Mouse (Mus musculus): ENCODE measurements around the gene Notch2. TPM values are rescaled to one million over a fixed set of nuclear protein-coding genes. Genes with fewer than 3 reads are reported as not detected.
"Not testable (repeated sequence)": the region's sequence is repeated elsewhere in the genome, so short reads cannot be mapped to it uniquely, and the experiment has no call there.

Notch2 gene
- polyA plus RNA-seq, 1 experiment from 2014 or later, result 12.1 TPM

DNA sequence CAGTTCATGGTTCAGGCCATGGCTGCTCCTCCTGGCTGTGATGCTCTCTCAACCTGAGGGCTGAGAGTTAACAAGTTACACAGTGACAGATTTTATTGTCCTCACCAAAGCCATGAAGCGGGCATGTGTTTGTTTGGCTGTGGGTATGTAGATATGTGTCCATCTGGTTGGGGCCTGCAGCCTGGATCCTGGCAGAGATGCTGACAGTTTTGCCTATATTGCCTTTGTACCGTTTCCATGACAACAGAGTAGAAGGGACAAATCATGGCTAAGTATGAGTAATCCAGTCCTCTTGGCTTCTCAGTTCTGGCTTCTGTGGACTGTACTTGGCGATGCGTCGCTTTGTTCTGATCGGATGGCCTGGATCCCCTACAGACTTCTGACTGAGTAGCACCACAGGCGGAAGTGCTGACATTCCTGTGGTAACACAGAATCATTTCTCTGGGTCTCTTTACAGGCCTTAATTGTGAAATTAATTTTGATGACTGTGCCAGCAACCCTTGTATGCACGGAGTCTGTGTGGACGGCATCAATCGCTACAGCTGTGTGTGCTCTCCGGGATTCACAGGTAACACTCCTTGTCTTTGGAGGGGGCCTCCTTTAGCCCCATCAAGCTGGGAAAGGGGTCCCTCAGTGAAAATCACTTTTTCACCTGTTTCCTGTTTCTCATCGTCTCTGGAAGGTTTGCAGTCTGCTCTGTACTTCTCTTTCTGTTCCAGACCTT, 93.4 kb downstream of the Notch2 start:
- Histone ChIP-seq H3K4me2 (no peak overlapping the region), H3K4me3 (no peak overlapping the region), H3K36me3 (peaks cover 96% of the 10 kb centered on the region), H3K4me1 (peaks cover 6% of the 10 kb centered on the region; the same call in 1 of the 2 replicates), H3K9me3 (peaks cover 10% of the 10 kb centered on the region), H3K27ac (replicated peaks) (no peak overlapping the region), H3K27me3 (replicated peaks) (no peaks in the 10 kb centered on the region), H3K9ac (no peak overlapping the region)
- ATAC-seq (ENCODE audit: extremely low read depth, insufficient number of reproducible peaks, low FRiP score, low TSS enrichment), result no peak
- 78% methylated on average over 12 of the region's 12 CpGs for WGBS

- WGBS, result 76% methylated on average over 4 of the region's 4 CpGs
- no peak overlapping the region for H3K27ac ChIP-seq (replicated peaks)
Measured at GRCm38 (mm10) chr3:98108416-98108815, 95.1 kb downstream of the Notch2 start.

GRCm38 (mm10) chr3:98108866-98109265, 95.5 kb downstream of the Notch2 start:
- H3K4me3 ChIP-seq, result no peak overlapping the region
- no peak for ATAC-seq (ENCODE audit: extremely low read depth, insufficient number of reproducible peaks, low FRiP score, low TSS enrichment)
- no peaks in the 10 kb centered on the region for H3K9me3 ChIP-seq
- H3K9ac ChIP-seq, result no peak overlapping the region
- no peak overlapping the region for H3K4me2 ChIP-seq
- peaks cover 96% of the 10 kb centered on the region for H3K36me3 ChIP-seq
- H3K4me1 ChIP-seq, result peaks cover 6% of the 10 kb centered on the region; the same call in 1 of the 2 replicates
- H3K27me3 ChIP-seq (replicated peaks), result no peaks in the 10 kb centered on the region
- WGBS, result 88% methylated on average over 3 of the region's 3 CpGs
- no peak overlapping the region for H3K27ac ChIP-seq (replicated peaks)

More at GRCm38 (mm10) chr3:98108416-98108815, 95.1 kb downstream of the Notch2 start:
- ATAC-seq (ENCODE audit: extremely low read depth, insufficient number of reproducible peaks, low FRiP score, low TSS enrichment), result no peak
- Histone ChIP-seq H3K4me3 (no peak overlapping the region), H3K4me1 (peaks cover 6% of the 10 kb centered on the region; the same call in 1 of the 2 replicates), H3K36me3 (peaks cover 96% of the 10 kb centered on the region), H3K4me2 (no peak overlapping the region), H3K9me3 (no peaks in the 10 kb centered on the region), H3K9ac (no peak overlapping the region), H3K27me3 (replicated peaks) (no peaks in the 10 kb centered on the region)

DNA sequence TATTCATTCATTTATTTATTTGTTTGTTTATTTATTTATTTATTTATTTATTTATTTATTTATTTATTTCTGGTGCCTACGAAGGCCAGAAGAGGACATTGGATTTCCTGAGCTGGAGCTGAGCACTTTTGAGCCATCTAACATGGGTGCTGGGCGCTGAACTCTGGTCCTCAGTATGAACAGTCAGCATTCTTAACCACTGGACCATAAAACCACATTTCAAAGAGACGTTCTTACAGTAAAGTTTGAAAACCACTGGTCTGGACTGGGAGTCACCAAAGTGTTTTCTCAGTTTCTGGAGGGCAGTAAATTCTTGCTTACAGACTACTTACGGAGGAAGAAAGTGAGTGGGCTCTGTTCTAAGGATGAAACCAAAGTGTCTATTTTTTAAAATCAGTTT, 97.3 kb downstream of the Notch2 start:
- Histone ChIP-seq H3K4me1 (no peaks in the 10 kb centered on the region), H3K27ac (replicated peaks) (no peak overlapping the region), H3K4me3 (no peak overlapping the region), H3K36me3 (peaks cover 94% of the 10 kb centered on the region), H3K27me3 (replicated peaks) (no peaks in the 10 kb centered on the region), H3K9ac (no peak overlapping the region), H3K9me3 (no peaks in the 10 kb centered on the region), H3K4me2 (no peak overlapping the region)
- no peak for ATAC-seq (ENCODE audit: extremely low read depth, insufficient number of reproducible peaks, low FRiP score, low TSS enrichment)
- 88% methylated on average over 4 of the region's 4 CpGs for WGBS

GRCm38 (mm10) chr3:98118252-98118651, 104.9 kb downstream of the Notch2 start:
- H3K9ac ChIP-seq, result no peak overlapping the region
- no peak for ATAC-seq (ENCODE audit: extremely low read depth, insufficient number of reproducible peaks, low FRiP score, low TSS enrichment)
- H3K4me2 ChIP-seq, result no peak overlapping the region
- no peak overlapping the region for H3K4me3 ChIP-seq
- H3K36me3 ChIP-seq, result peaks cover 93% of the 10 kb centered on the region
- H3K4me1 ChIP-seq, result no peaks in the 10 kb centered on the region
- H3K27ac ChIP-seq (replicated peaks), result no peak overlapping the region
- WGBS, result 76% methylated on average over 3 of the region's 3 CpGs
- no peaks in the 10 kb centered on the region for H3K9me3 ChIP-seq
- H3K27me3 ChIP-seq (replicated peaks), result no peaks in the 10 kb centered on the region

DNA sequence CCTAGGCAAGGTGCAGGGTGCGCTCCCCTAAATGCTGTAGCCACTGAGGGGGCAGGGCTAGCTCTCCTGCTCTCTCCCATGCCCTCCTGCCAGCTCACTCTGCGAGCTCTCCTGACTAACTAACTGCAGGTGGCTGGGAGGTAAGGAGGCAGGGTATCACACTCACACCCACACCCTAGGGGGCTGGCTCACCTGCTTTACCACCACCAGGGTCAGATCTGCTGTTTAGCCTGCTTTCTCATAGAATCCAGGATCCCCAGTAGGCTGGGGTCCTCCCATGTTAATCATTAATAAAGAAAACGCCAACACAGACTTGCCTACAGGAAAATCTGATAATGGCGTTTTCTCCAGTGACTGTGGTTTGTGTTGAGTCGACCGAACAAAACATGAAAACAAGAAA, 106.0 kb downstream of the Notch2 start:
- Histone ChIP-seq H3K27me3 (replicated peaks) (no peaks in the 10 kb centered on the region), H3K9ac (no peak overlapping the region), H3K9me3 (no peaks in the 10 kb centered on the region), H3K4me1 (no peaks in the 10 kb centered on the region), H3K27ac (replicated peaks) (no peak overlapping the region), H3K4me2 (no peak overlapping the region), H3K4me3 (no peak overlapping the region), H3K36me3 (peaks cover 94% of the 10 kb centered on the region)
- no peak for ATAC-seq (ENCODE audit: extremely low read depth, insufficient number of reproducible peaks, low FRiP score, low TSS enrichment)
- 86% methylated on average over 6 of the region's 6 CpGs for WGBS

DNA sequence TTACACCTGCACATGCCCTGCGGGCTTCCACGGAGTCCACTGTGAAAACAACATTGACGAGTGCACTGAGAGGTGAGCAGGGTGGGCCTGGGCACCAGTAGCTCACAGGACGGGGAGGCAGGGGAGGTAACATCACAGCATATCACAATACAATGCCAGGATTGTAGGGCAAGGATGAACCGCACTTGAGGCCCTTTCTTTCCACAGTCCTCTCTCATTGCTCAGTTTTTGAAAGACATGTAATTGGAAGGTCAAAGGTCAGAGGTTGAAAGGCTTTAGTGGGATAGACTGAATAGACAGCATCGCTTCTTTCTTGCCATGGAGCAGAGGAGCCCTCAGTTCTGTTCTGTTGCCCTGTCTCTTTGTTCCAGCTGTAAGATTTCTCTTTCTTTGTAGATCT, 107.6 kb downstream of the Notch2 start:
- H3K27me3 ChIP-seq (replicated peaks), result no peaks in the 10 kb centered on the region
- no peak overlapping the region for H3K9ac ChIP-seq
- no peaks in the 10 kb centered on the region for H3K9me3 ChIP-seq
- ATAC-seq (ENCODE audit: extremely low read depth, insufficient number of reproducible peaks, low FRiP score, low TSS enrichment), result no peak
- no peak overlapping the region for H3K4me3 ChIP-seq
- H3K4me2 ChIP-seq, result no peak overlapping the region
- H3K4me1 ChIP-seq, result no peaks in the 10 kb centered on the region
- no peak overlapping the region for H3K27ac ChIP-seq (replicated peaks)
- H3K36me3 ChIP-seq, result peaks cover 95% of the 10 kb centered on the region
- WGBS, result 84% methylated on average over 6 of the region's 6 CpGs

DNA sequence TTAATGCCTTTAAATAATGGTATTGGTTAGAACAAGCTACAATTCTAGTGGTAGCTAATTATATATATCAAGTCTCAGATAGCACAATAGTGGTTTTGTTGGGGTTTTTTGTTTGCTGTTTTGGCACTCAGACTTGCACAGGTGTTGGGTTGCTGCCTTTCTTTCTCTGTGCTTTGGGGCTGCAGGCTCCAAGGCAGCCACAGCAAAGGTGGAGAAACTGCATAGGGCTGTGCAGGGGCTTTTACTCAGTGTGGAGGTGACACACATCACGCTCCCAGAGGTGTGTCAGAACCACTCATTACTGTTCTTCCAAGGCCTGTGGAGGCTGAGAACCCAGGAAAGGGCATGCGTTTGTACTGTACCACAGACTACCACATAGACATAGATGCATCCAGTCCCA, 114.4 kb downstream of the Notch2 start:
- no peak overlapping the region for H3K27ac ChIP-seq (replicated peaks)
- no peaks in the 10 kb centered on the region for H3K27me3 ChIP-seq (replicated peaks)
- no peak overlapping the region for H3K9ac ChIP-seq
- no peak overlapping the region for H3K4me2 ChIP-seq
- WGBS, result 84% methylated on average over 2 of the region's 2 CpGs
- H3K9me3 ChIP-seq, result no peaks in the 10 kb centered on the region
- H3K4me3 ChIP-seq, result no peak overlapping the region
- ATAC-seq (ENCODE audit: extremely low read depth, insufficient number of reproducible peaks, low FRiP score, low TSS enrichment), result no peak
- H3K36me3 ChIP-seq, result peaks cover 92% of the 10 kb centered on the region
- H3K4me1 ChIP-seq, result peaks cover 6% of the 10 kb centered on the region; the same call in 1 of the 2 replicates

DNA sequence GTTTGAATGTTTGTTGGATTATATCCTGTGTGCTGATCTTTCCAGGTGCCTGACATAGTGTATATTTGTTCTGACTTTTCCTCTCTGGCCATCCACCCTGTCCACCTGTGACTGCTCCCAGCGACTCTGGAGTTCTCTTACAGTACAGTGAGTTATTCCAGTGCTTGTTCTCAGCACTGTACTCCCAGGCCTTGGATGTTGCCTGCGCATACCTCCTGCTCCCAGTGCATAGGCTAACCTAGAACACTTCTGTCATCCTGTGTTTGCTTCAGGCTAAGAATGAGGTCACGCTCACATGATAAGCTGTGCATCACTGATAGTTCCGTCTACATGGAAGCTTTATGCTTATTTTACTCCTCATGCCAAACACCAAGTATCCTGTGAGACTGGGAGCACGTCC, 115.4 kb downstream of the Notch2 start:
- H3K4me3 ChIP-seq, result no peak overlapping the region
- peaks cover 6% of the 10 kb centered on the region; the same call in 1 of the 2 replicates for H3K4me1 ChIP-seq
- no peaks in the 10 kb centered on the region for H3K9me3 ChIP-seq
- peaks cover 92% of the 10 kb centered on the region for H3K36me3 ChIP-seq
- WGBS, result 61% methylated on average over 5 of the region's 5 CpGs
- no peak for ATAC-seq (ENCODE audit: extremely low read depth, insufficient number of reproducible peaks, low FRiP score, low TSS enrichment)
- no peaks in the 10 kb centered on the region for H3K27me3 ChIP-seq (replicated peaks)
- H3K9ac ChIP-seq, result no peak overlapping the region
- H3K27ac ChIP-seq (replicated peaks), result no peak overlapping the region
- no peak overlapping the region for H3K4me2 ChIP-seq

DNA sequence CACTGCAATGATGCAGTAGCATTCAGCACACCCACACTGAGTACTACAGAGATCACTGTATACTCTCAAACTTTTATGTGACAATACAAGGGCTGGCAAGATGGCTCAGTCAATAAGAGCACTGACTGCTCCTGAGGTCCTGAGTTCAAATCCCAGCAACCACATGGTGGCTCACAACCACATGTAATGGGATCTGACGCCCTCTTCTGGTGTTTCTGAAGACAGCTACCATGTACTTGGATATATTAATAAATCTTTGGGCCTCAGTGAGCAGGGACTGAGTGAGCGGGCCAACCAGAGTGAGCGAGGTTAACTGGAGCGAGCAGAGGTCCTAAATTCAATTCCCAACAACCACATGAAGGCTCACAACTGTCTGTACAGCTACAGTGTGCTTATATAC, 118.8 kb downstream of the Notch2 start:
- not testable (repeated sequence) for ATAC-seq (ENCODE audit: extremely low read depth, insufficient number of reproducible peaks, low FRiP score, low TSS enrichment); H3K4me1 ChIP-seq; H3K4me3 ChIP-seq; H3K27me3 ChIP-seq (replicated peaks); H3K9ac ChIP-seq; H3K27ac ChIP-seq (replicated peaks); H3K9me3 ChIP-seq; H3K4me2 ChIP-seq
- 90% methylated on average over 4 of the region's 4 CpGs for WGBS
- peaks cover 91% of the 10 kb centered on the region for H3K36me3 ChIP-seq

- no peak overlapping the region for H3K4me2 ChIP-seq
- H3K27ac ChIP-seq (replicated peaks), result no peak overlapping the region
- no peaks in the 10 kb centered on the region for H3K27me3 ChIP-seq (replicated peaks)
- WGBS, result 83% methylated on average over 8 of the region's 8 CpGs
- H3K9me3 ChIP-seq, result no peaks in the 10 kb centered on the region
- peaks cover 6% of the 10 kb centered on the region; the same call in 1 of the 2 replicates for H3K4me1 ChIP-seq
- H3K9ac ChIP-seq, result no peak overlapping the region
- no peak for ATAC-seq (ENCODE audit: extremely low read depth, insufficient number of reproducible peaks, low FRiP score, low TSS enrichment)
- H3K36me3 ChIP-seq, result peaks cover 91% of the 10 kb centered on the region
- no peak overlapping the region for H3K4me3 ChIP-seq
Measured at GRCm38 (mm10) chr3:98132636-98133035, 119.3 kb downstream of the Notch2 start.

GRCm38 (mm10) chr3:98141456-98141855, 128.1 kb downstream of the Notch2 start:
- no peak for ATAC-seq (ENCODE audit: extremely low read depth, insufficient number of reproducible peaks, low FRiP score, low TSS enrichment)
- 90% methylated on average over 15 of the region's 15 CpGs for WGBS
- no peaks in the 10 kb centered on the region for H3K27me3 ChIP-seq (replicated peaks)
- H3K4me1 ChIP-seq, result no peaks in the 10 kb centered on the region
- H3K36me3 ChIP-seq, result peaks cover 97% of the 10 kb centered on the region
- H3K9ac ChIP-seq, result no peak overlapping the region
- no peak overlapping the region for H3K27ac ChIP-seq (replicated peaks)
- H3K9me3 ChIP-seq, result no peaks in the 10 kb centered on the region
- no peak overlapping the region for H3K4me2 ChIP-seq
- no peak overlapping the region for H3K4me3 ChIP-seq

Measured in heart, embryonic 13.5 days (tissue).